Mouse (Mus musculus): Measurements from ENCODE around the gene Hacd2. TPM values are rescaled to one million over a fixed set of nuclear protein-coding genes. Genes with fewer than 3 reads are reported as not detected.
A peak's percentile ranks its signal among the peaks of the same experiment; 100 is the strongest.

Gene Hacd2
- polyA plus RNA-seq, 1 experiment from 2014 or later: 73.4 TPM

DNA sequence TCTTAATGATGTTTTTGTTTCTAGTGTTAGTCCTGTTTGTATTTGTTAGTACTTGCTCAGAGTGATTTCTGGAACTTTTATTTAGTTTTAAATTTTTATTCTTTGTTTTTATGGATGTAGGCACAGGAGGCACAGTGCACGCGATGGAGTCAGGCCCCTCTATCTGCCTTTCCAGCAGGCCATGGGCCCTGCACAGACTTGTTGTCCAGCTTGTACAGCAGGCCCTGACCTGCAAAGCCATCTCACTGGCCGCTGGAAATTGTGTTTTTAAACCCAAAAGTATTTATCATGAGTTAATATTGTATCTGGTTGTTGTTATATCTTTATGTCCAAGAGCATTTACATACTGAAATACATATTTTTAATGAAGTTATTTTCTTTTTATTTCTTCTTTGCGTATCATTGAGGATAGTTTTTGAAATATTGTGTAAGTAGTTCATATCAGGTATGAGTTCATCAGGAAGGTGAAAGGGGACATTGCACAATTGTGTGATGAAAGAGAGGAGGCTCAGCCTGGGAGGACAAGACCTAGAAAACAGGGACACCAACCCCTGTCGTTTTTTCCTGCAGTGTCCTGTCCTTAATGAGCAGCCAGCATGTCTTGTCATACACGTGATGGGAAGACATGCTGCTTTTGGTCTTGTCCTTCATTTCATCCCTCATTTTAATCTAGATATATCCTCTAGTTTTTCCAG lies 24.0 kb downstream of the Hacd2 start:
- 83% methylated on average over 6 of the region's 6 CpGs for WGBS
- Histone ChIP-seq H3K4me3 (no peak overlapping the region), H3K27ac (no peak overlapping the region), H3K4me1 (no peaks in the 10 kb centered on the region), H3K36me3 (peaks cover 19% of the 10 kb centered on the region), H3K9me3 (replicated peaks) (no peaks in the 10 kb centered on the region), H3K27me3 (ENCODE audit: low read depth, poor library complexity, severe bottlenecking) (no peaks in the 10 kb centered on the region)
- DNase-seq (ENCODE audit: low spot score): no peak

DNA sequence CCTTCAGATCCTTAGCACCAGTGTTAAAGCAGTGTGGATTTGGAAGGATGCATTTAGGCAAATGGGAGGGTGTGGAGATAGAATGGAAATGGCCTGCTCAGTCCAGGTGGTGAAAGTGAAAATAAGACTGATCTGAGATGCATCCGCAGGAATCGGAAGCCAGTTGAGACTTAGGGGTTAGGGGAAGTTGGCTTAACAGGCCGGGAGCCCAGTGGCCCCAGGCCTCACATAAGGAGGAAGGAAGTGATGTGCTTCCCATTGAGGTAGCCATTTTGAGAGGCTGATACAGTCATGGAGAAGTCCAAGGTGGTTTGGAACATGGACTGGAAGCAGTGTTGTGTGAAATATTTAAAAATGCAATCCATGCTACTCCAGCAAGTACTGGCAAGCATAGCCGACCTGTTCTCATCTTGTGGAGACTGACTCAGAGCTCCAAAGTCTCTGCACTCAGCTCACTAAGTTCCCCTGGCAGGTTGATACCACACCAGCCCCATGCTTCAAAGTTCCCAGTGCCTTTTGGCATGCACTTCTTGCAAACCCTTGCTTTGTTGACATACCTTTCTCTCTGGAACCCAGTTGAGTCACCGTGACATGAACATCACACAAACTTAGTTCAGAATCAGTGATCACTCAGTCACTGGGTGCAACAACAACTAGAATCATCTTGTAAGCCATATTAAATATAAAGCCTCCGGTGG lies 25.2 kb downstream of the Hacd2 start:
- Histone ChIP-seq H3K4me1 (no peaks in the 10 kb centered on the region), H3K36me3 (peaks cover 11% of the 10 kb centered on the region), H3K27me3 (ENCODE audit: low read depth, poor library complexity, severe bottlenecking) (no peaks in the 10 kb centered on the region), H3K4me3 (no peak overlapping the region), H3K9me3 (replicated peaks) (no peaks in the 10 kb centered on the region), H3K27ac (no peak overlapping the region)
- DNase-seq (ENCODE audit: low spot score): no peak
- WGBS: 92% methylated on average over 6 of the region's 6 CpGs

DNA sequence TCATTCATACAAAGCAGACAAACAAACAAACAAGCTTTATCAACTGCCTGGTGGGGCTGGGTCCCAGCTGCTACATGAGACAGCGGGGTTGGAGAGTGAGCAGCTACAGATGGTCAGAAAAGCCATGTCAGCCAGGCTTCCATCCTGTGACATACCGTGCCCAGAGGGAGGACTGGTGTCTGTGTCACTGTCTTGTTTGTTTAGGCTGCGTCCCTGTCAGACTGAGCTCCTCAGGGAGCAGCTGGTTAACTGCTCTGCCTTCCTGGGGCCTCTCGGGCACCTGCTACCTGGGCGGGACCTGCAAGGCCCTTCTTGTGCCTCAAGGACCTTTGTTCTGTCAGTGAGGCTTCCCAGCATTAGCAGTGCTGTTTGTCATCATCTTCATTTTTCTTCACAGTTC lies 28.8 kb downstream of the Hacd2 start:
- no peak for DNase-seq (ENCODE audit: low spot score)
- no peak overlapping the region for H3K27ac ChIP-seq
- 76% methylated on average over 5 of the region's 5 CpGs for WGBS

DNA sequence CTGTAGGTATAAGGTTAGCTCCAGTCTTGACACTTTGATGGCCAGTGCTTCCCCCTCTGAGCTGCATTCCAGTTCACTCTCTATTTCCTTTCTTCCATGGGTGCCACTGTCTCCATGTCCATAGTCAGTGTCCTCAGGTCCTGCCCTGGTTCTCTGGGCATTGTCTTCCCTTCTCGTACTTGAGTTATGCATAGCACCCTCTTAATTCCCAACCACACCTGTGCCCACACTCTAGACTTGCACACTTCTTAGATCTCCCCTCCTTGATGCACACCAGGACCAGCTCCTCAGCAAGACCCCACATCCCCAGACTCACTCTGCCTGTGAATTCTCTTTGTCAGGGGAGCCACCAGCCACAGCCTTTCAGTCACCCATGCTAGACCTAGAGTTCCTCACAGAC lies 30.0 kb downstream of the Hacd2 start:
- 97% methylated on average over 1 of the region's 1 CpGs for WGBS
- H3K4me1 ChIP-seq: no peaks in the 10 kb centered on the region
- no peak overlapping the region for H3K4me3 ChIP-seq
- no peaks in the 10 kb centered on the region for H3K9me3 ChIP-seq (replicated peaks)
- no peak overlapping the region for H3K27ac ChIP-seq
- no peak for DNase-seq (ENCODE audit: low spot score)
- H3K36me3 ChIP-seq: peaks cover 11% of the 10 kb centered on the region
- H3K27me3 ChIP-seq (ENCODE audit: low read depth, poor library complexity, severe bottlenecking): no peaks in the 10 kb centered on the region

More for the DNA sequence above, 28.8 kb downstream of the Hacd2 start:
- H3K4me1 ChIP-seq: no peaks in the 10 kb centered on the region
- peaks cover 11% of the 10 kb centered on the region for H3K36me3 ChIP-seq
- no peak overlapping the region for H3K4me3 ChIP-seq
- H3K27me3 ChIP-seq (ENCODE audit: low read depth, poor library complexity, severe bottlenecking): no peaks in the 10 kb centered on the region
- H3K9me3 ChIP-seq (replicated peaks): no peaks in the 10 kb centered on the region

DNA sequence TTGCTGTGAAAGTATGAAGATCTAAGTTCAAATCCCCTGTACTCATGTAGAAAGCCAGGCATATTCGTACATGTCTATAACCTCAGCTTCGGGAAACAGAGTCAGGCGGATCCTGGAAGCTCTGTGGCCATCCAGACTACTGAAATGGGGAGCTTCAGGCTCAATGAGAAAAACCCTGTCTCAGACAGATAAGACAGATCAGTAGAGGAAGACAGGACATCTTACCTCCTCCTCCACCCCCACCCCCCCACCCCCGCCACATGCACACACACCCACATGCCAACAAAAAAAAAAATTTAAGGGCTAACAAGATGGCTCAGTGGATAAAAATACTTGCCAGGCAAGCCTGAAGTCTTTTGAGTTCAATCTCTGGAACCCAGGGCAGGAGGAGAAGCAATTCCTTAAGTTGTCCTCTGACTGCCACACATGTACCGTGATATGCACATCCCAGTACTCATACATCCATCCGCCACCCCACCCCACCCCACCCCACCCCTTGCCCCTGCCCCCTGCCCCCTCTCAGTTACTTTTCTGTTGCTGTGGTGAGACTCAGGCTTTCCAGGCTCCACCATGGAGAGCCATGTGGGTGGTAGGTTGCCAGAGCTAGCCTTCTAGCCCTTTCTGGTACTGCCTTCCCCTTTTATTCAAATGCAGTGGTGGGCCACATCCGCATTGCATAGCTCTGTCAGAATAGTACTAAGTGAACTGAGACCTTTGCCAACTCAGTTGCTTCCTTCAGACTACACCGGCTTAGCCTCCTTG lies 32.4 kb downstream of the Hacd2 start:
- no peaks in the 10 kb centered on the region for H3K4me1 ChIP-seq
- H3K27me3 ChIP-seq (ENCODE audit: low read depth, poor library complexity, severe bottlenecking): no peaks in the 10 kb centered on the region
- no peaks in the 10 kb centered on the region for H3K9me3 ChIP-seq (replicated peaks)
- H3K4me3 ChIP-seq: no peak overlapping the region
- peak; percentile 14 for DNase-seq (ENCODE audit: low spot score)
- 93% methylated on average over 8 of the region's 8 CpGs for whole genome bisulfite sequencing
- no peak overlapping the region for H3K27ac ChIP-seq
- H3K36me3 ChIP-seq: peaks cover 10% of the 10 kb centered on the region

DNA sequence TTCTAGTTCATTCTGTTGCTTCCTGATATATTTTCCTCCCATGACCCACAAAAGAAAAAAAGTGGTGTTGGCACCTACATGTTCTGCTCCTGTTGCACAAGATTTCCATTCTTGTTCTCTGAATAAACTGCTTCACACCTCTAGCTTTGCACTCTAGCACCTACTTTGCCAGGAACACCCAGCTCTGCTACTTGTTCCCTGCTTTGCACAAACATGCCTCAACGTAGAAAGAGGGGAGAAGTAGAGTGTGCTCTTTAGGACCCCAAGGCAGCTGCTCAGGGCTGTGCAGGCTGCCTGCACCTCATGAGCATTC lies 32.9 kb downstream of the Hacd2 start:
- no peak overlapping the region for H3K4me3 ChIP-seq
- no peaks in the 10 kb centered on the region for H3K27me3 ChIP-seq (ENCODE audit: low read depth, poor library complexity, severe bottlenecking)
- no peaks in the 10 kb centered on the region for H3K9me3 ChIP-seq (replicated peaks)
- H3K4me1 ChIP-seq: no peaks in the 10 kb centered on the region
- H3K27ac ChIP-seq: no peak overlapping the region
- 81% methylated on average over 1 of the region's 1 CpGs for WGBS
- no peak for DNase-seq (ENCODE audit: low spot score)
- H3K36me3 ChIP-seq: peaks cover 10% of the 10 kb centered on the region

DNA sequence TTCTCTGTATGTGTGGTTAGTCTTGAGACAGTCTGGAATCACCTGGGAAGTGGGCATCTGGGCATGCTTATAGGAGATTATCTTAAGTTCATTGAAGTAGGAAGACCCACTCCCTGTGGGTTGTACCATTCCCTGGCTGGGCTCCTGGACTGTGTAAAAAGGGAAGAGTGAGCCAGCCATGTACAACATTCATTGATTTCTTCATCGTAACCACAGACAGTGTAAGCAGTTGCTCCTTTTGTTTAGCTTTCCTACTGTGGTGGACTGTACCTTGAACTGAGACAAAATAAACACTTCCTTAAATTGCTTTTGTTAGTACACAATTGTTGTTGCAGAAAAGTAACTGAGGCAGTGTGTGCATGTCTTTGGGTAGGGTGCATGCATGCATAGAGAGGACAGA lies 33.6 kb downstream of the Hacd2 start:
- no peak for DNase-seq (ENCODE audit: low spot score)
- H3K9me3 ChIP-seq (replicated peaks): no peaks in the 10 kb centered on the region
- no peaks in the 10 kb centered on the region for H3K27me3 ChIP-seq (ENCODE audit: low read depth, poor library complexity, severe bottlenecking)
- no peaks in the 10 kb centered on the region for H3K4me1 ChIP-seq
- WGBS: 94% methylated on average over 1 of the region's 1 CpGs
- no peak overlapping the region for H3K27ac ChIP-seq
- peaks cover 8% of the 10 kb centered on the region for H3K36me3 ChIP-seq
- no peak overlapping the region for H3K4me3 ChIP-seq

DNA sequence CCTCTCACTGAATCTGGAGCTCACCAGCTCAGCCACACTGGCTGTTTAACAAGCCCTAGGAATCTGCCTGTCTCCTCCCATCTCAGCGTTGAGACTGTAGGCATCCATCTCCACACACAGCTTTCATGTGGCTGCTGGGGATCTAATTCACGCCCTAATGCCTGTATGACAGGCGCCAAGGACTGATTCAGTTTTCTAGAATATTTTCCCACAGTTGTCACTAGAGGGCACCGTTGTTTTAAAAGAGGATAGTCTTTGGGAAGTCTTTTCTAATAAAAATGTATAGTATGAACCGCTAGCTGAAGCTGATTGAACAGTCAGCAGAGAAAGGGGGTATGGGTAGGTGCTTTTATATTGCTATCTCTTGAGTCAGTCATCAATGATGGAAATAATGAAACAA lies 34.1 kb downstream of the Hacd2 start:
- no peak for DNase-seq (ENCODE audit: low spot score)
- Histone ChIP-seq H3K27me3 (ENCODE audit: low read depth, poor library complexity, severe bottlenecking) (no peaks in the 10 kb centered on the region), H3K4me3 (no peak overlapping the region), H3K9me3 (replicated peaks) (no peaks in the 10 kb centered on the region), H3K36me3 (peaks cover 8% of the 10 kb centered on the region), H3K4me1 (no peaks in the 10 kb centered on the region), H3K27ac (no peak overlapping the region)
- WGBS: 44% methylated on average over 5 of the region's 5 CpGs

DNA sequence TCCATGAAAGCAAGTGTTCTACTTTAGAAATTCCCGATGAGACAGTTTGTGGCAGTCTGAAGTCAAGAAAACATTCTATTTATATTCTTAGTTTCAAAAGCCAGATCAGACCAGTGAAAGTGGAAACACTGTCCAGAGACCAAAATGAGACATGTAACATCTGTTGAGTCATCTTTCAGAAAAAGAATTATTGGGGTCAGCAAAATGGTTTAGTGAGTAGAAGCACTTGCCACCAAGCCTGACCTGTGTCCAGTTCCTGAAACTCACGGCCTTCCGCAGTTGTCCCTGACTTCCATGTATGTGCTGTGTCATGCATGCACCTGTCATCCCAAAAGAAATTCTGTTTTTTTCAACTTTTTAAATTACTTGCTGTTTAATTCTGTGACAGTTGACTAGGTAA lies 34.6 kb downstream of the Hacd2 start:
- DNase-seq (ENCODE audit: low spot score): no peak
- Histone ChIP-seq H3K27me3 (ENCODE audit: low read depth, poor library complexity, severe bottlenecking) (no peaks in the 10 kb centered on the region), H3K4me3 (no peak overlapping the region), H3K36me3 (peaks cover 8% of the 10 kb centered on the region), H3K4me1 (no peaks in the 10 kb centered on the region), H3K9me3 (replicated peaks) (no peaks in the 10 kb centered on the region), H3K27ac (no peak overlapping the region)
- WGBS: 94% methylated on average over 3 of the region's 3 CpGs

DNA sequence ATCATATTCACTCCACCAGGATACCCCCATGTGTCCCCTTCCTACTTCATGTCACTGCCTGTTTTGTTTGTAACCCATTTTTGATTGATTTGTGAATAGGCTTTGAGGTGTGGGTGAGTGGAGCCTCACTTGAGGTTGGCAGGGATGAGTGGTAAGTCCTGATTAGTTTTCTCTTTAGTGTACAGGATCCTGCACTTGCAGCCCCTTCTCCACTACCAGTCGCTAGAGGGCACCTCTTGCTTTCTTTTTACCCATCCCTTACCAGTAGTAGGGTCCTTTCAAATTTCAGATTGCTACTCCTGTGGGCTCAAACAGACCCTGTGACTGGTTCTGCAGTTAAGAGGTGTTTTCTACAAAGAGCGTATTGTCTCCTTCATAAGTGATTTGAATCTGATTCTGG lies 38.8 kb downstream of the Hacd2 start:
- Histone ChIP-seq H3K9me3 (replicated peaks) (no peaks in the 10 kb centered on the region), H3K4me1 (no peaks in the 10 kb centered on the region), H3K27ac (no peak overlapping the region), H3K27me3 (ENCODE audit: low read depth, poor library complexity, severe bottlenecking) (no peaks in the 10 kb centered on the region), H3K36me3 (peaks cover 11% of the 10 kb centered on the region), H3K4me3 (no peak overlapping the region)
- DNase-seq (ENCODE audit: low spot score): no peak
- WGBS: 65% methylated on average over 2 of the region's 2 CpGs

DNA sequence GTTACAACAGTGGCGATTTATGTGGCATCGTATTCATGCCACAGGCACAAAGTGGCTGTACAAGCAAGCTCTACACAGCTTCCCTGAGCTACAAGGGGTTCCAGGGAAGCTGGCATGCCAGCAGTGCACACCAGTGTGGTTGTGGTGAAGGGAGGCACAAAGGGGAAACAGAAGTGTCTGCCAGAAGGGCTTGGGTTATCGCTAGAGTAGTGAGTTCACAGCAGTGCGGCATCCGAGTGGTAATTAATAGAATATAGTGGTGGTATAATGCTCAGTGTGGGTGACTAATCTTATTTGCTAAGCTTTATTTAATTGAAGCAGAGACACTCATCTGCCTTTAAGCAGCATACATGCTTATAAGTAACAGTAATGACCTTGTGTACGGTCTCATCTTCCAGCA lies 43.5 kb downstream of the Hacd2 start:
- Histone ChIP-seq H3K4me1 (peaks cover 9% of the 10 kb centered on the region; the same call in 1 of the 2 replicates), H3K4me3 (no peak overlapping the region), H3K27me3 (ENCODE audit: low read depth, poor library complexity, severe bottlenecking) (no peaks in the 10 kb centered on the region), H3K27ac (no peak overlapping the region), H3K9me3 (replicated peaks) (no peaks in the 10 kb centered on the region), H3K36me3 (peaks cover 8% of the 10 kb centered on the region)
- no peak for DNase-seq (ENCODE audit: low spot score)
- WGBS: 93% methylated on average over 6 of the region's 6 CpGs

DNA sequence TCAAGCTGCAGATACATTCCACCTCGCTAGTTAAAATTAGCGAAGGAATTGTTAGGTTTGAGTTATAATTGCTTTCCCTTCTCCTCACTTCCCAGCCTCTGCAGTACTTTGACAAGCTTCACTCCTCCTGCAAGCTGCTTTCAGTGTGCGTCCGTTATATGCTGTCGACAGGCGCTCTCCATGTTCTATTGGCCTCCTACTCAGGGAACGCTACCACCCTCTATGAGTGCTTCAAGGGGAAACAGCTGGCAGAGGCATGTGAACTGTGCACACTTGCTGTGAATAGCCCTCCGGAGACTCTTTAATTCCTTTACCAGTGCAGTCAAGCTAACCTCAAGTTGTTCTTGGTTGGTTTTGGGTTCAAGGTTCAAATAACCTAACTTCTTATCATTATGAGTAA lies 44.9 kb downstream of the Hacd2 start:
- H3K36me3 ChIP-seq: peaks cover 8% of the 10 kb centered on the region
- H3K27ac ChIP-seq: no peak overlapping the region
- H3K9me3 ChIP-seq (replicated peaks): no peaks in the 10 kb centered on the region
- no peak overlapping the region for H3K4me3 ChIP-seq
- 71% methylated on average over 8 of the region's 8 CpGs for WGBS
- DNase-seq (ENCODE audit: low spot score): peak; percentile 40
- peaks cover 9% of the 10 kb centered on the region; the same call in 1 of the 2 replicates for H3K4me1 ChIP-seq
- H3K27me3 ChIP-seq (ENCODE audit: low read depth, poor library complexity, severe bottlenecking): no peaks in the 10 kb centered on the region

DNA sequence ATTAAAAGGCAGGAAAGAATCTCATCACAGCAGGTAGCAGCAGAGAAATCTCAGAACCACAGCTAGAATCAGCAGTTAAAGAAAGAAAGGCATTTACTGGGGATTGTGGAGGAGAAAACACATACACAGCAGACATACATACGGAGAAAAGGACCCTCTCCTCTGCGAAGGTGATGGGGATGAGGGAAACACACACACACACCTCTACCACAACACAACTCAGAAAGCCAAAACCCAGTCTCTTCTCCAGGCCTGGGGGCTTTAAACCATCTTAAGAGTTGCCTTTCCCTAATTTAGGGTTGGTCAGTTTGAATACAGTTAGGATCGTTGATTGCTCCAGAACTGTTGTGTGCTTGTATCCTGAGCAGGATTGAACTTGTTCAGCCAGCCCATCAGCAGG lies 45.4 kb downstream of the Hacd2 start:
- H3K27ac ChIP-seq: no peak overlapping the region
- WGBS: 90% methylated on average over 3 of the region's 3 CpGs

More for the DNA sequence above, 45.4 kb downstream of the Hacd2 start:
- H3K4me3 ChIP-seq: no peak overlapping the region
- H3K4me1 ChIP-seq: peaks cover 9% of the 10 kb centered on the region; the same call in 1 of the 2 replicates
- no peaks in the 10 kb centered on the region for H3K9me3 ChIP-seq (replicated peaks)
- 0 out of 2 replicates have a peak, but pooled peaks cover 3% of the 10 kb centered on the region for H3K36me3 ChIP-seq
- DNase-seq (ENCODE audit: low spot score): no peak
- H3K27me3 ChIP-seq (ENCODE audit: low read depth, poor library complexity, severe bottlenecking): no peaks in the 10 kb centered on the region

All from limb, embryonic 10.5 days (tissue).